Mouse (Mus musculus): ENCODE measurements around the gene Galnt4.

DNA sequence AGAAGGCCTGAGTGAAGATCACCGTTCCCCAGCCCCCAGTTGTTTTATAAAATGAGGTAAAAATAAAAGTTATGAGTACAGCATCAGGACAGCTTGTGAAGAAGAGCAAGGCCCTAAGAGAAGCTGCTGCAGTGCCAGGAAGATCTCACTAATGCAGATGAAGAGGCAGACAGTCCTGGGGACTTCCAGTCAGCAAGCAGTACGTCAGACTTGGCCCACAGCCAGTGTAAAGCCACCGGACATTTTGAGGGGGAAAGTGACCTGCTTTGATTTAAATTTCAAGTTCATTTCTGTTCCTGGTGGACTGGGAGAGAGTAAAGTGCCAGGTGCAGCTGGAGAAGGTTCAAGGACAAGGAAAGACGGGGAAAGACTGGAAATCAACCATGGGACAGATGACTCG lies 28.4 kb downstream of the Galnt4 start:
- no peak for TF ChIP-seq CTCF (IDR thresholded peaks at IDR 0.05; ENCODE audit: control insufficient read depth, insufficient read depth, insufficient read length)
- no peak for TF ChIP-seq MAX (IDR thresholded peaks at IDR 0.05)
- TF ChIP-seq MYOG (IDR thresholded peaks at IDR 0.05; ENCODE audit: control insufficient read depth, extremely low read depth, insufficient read length), result no peak
- TF ChIP-seq USF1 (IDR thresholded peaks at IDR 0.05; ENCODE audit: low read depth), result no peak
